Mouse (Mus musculus) cerebellum, postnatal 10 days (tissue): ENCODE measurements around the gene Atn1.

Source experiments
- DNase-seq, 2 experiments: peaks; one replicate each; pipeline ENCODE4 v3.0.0; 2021; ENCODE audit warnings: mixed read lengths in 2 of 2

The Atn1 gene

GRCm38 (mm10) chr6:124708289-124708889 lies 47.9 kb downstream of the Atn1 start:
- no peak for DNase-seq

GRCm38 (mm10) chr6:124706061-124706627 lies 50.2 kb downstream of the Atn1 start:
- no peak for DNase-seq

- no peak for DNase-seq
Measured at GRCm38 (mm10) chr6:124704417-124704816, 51.9 kb downstream of the Atn1 start.

GRCm38 (mm10) chr6:124703789-124704188 lies 52.5 kb downstream of the Atn1 start:
- DNase-seq, result no peak

GRCm38 (mm10) chr6:124702784-124703103 lies 53.6 kb downstream of the Atn1 start:
- peak; percentile 84 to 85 for DNase-seq

GRCm38 (mm10) chr6:124702102-124702783 lies 54.1 kb downstream of the Atn1 start:
- no peak for DNase-seq

GRCm38 (mm10) chr6:124701338-124701737 lies 55.0 kb downstream of the Atn1 start:
- DNase-seq, result peak in 1 of 2 experiments; percentile 41

- DNase-seq, result peak; percentile 73 to 79
Measured at GRCm38 (mm10) chr6:124699962-124700610, 56.2 kb downstream of the Atn1 start.

- peak in 1 of 2 experiments; percentile 36 for DNase-seq
Measured at GRCm38 (mm10) chr6:124699366-124699765, 57.0 kb downstream of the Atn1 start.

GRCm38 (mm10) chr6:124698751-124699150 lies 57.6 kb downstream of the Atn1 start:
- no peak for DNase-seq

GRCm38 (mm10) chr6:124696441-124697150 lies 59.7 kb downstream of the Atn1 start:
- DNase-seq, result no peak

- DNase-seq, result peak; percentile 66 to 82
Measured at GRCm38 (mm10) chr6:124694166-124694955, 62.0 kb downstream of the Atn1 start.

- no peak for DNase-seq
Measured at GRCm38 (mm10) chr6:124693243-124693981, 62.9 kb downstream of the Atn1 start.
